Mouse (Mus musculus) stomach, postnatal 0 days (tissue): ENCODE measurements at regions not wholly inside any gene's neighbourhood (a gene's known extent, or its start where the extent isn't known, plus 50 kb on each side); places are given as distances from the start of the nearest gene placed in this dataset.
"Not testable (repeated sequence)": the region's sequence is repeated elsewhere in the genome, so short reads cannot be mapped to it uniquely, and the experiment has no call there.

Experiments used
- CTCF ChIP-seq: IDR thresholded peaks from 2 replicates; pipeline ENCODE4 v1.5.1; 2016; ENCODE audit warnings: antibody characterized with exemption, low read depth, mild to moderate bottlenecking, moderate library complexity
- EP300 ChIP-seq: optimal IDR thresholded peaks from 2 replicates; pipeline ENCODE3; 2016; ENCODE audit warnings: antibody characterized with exemption

- not testable (repeated sequence) for TF ChIP-seq CTCF, EP300
Observed at GRCm38 (mm10) chrX:12317488-12317887, 157.3 kb upstream of the Bcor start.
